Mouse (Mus musculus) ovary, adult 18-20 months (tissue): Measurements from ENCODE around the gene Hist1h3g.

ENCODE experiments used
- DNase-seq: peaks from one replicate; pipeline ENCODE4 v3.0.0; 2022; ENCODE audit warnings: low spot score, mixed read lengths

The Hist1h3g gene

DNA sequence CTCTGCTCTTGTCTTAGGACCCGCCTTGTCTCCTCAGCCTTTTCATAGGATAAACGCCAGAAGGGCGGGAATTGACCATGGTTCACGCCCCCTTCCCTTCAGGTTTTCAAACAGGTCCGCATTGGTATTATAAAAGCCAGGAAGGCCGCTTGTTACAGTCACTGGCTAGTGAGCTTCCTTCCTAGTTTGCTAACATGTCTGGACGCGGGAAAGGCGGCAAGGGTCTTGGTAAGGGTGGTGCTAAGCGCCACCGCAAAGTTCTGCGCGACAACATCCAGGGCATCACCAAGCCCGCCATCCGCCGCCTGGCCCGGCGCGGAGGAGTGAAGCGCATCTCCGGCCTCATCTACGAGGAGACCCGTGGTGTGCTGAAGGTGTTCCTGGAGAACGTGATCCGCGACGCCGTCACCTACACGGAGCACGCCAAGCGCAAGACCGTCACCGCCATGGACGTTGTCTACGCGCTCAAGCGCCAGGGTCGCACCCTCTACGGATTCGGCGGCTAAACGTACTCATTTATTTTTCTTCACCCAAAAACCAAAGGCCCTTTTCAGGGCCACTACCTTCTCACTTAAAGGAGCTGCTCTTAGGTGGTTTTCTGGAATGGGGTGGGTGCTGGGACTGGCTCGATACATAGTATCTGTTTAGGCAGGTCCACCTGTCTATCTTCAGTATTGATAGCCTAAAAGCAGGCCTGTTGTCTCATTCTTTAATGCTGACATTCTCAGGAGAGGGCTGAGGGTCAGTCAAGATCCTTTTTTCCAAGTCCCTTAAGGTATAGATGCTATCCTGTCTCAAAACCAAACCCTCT, 46.4 kb downstream of the Hist1h3g start, which contains the start of gene Hist1h4d:
Hist1h4d (plus strand) TSS at position 191 of the 811 bp plus-strand sequence.
- DNase-seq, result peak; percentile 94

DNA sequence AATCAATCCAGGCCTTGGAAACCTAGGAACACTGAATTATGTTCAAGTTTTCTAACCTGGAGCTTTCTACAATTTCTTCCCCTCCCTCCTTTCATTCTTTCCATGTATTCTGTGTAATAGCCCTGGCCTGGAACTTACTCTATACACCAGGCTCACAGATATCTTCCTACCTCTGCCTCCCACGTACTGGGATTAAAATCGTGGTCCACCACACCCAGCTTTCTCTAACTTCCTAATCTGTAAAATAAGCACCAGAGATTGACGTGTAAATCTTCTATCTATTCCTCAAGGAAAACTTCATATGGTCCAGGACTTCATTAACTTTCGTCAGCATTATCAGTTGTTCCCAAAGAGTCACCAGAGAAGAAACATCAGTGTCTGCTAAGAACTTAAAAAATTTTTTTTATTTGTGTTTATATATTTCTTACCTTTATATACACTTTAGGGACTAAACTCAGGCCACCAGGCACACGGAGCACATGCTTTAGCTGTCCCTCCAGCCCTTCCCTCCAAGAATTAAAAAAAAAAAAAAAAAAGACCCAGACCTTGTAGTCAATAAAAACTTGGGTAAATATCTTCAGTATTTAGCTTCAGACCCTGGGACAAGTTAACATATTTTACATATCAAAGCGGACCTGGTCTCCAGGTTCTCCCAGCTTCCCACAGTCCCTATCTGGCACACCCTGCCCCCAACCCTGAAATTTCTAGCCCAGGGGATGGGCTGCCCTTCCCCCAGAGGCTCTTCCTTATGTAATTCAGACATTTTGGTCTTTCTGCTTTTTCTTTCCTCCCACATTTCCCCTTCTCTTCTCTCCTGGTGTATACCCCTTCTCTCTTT, 47.2 kb downstream of the Hist1h3g start:
- no peak for DNase-seq

DNA sequence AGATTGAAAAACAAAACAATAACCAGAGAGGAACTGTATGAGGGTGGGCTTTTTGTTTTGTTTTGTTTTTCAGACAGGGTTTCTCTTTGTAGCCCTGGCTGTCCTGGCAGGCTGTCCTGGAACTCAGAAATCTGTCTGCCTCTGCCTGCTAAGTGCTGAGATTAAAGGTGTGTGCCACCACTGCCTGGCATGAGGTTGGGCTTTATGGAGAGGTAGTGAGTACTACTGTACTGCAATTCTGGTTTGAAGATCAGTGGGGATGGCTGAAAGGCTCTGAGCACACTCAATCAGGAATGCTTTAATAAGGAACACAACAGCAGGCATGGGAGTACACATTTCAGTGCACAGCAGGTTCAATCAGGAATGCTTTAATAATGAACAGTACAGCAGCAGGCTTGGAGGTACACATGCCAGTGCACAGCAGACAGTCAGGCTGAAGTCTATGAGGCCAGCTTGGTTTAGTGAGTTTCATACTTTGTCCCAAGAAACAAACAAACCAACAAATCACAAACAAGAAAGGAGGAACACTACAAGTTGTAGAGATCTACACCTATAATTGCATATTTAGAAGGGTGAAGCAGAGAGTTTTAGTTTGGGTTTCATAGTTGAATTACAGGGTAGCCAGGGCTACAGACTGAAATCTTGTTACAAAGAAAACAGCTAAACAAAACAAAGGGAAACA, 48.3 kb downstream of the Hist1h3g start:
- DNase-seq, result no peak

GRCm38 (mm10) chr13:23584331-23584730, 49.1 kb downstream of the Hist1h3g start:
- no peak for DNase-seq

GRCm38 (mm10) chr13:23585029-23585441, 49.8 kb downstream of the Hist1h3g start:
- DNase-seq, result peak; percentile 27
